In the genomic region with DNA sequence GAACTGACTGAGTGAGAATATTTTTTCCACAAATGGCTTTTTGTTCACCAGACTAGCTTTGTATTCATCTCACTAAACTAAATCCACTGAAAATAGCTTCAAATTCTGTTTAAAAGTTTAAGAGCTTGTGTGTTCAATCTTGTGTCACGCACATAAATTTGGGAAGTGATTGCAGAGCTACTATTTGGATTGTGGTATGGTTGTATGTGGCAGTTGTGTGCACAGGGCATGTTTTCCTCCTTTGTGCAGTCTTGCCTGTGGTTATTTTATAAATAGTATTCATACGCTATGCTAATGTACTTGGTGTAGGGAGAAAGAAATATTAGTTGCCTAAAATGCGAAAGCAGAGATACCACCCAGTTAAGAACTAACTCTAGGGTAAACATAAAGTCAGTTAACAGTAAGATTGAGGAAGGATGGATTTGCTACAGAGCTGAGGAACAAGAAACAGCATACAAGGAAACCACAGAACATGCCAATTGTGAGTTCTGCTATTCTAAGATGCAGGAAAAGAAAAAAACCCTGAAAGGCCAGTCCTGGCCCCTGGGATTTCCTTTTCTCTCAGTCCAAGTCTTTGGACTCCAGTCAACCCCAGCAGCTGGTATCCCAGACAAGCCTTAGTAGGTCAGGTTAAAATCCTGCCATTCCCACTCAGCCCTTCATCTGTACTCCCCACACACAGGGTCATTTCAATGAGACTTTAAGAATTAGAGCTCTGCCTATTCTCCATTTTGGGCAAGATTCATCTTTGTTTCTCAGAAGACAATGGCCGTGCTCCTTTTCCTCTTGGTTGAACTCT, we compare ENCODE assay signal across 14 mouse cellular contexts.
A peak's percentile ranks its signal among the peaks of the same experiment; 100 is the strongest.
DNase-seq lines count a peak whose midpoint lies in the region; ATAC-seq and TF ChIP-seq lines count a peak whose summit lies in the region.
"Had no signal": no experiment of that assay in that cellular context is flagged by ENCODE, and none has a peak within 500 bp of the region (broad histone marks: within the 10 kb centered on the region; RNA-seq: fewer than 3 reads in every experiment).

No protein-coding gene starts in this region.

- no peak overlapping the region for H3K9ac ChIP-seq in midbrain, postnatal 0 days (replicated peaks; ENCODE audit: low read length, poor library complexity, severe bottlenecking)
- H3K9ac ChIP-seq: limb, embryonic 15.5 days had no signal

- no peak for TF ChIP-seq CTCF in midbrain, postnatal 0 days (IDR thresholded peaks at IDR 0.05)

- H3K4me1 ChIP-seq in midbrain, postnatal 0 days (ENCODE audit: insufficient read depth, low read length): no peaks in the 10 kb centered on the region
- no peaks in the 10 kb centered on the region for H3K4me1 ChIP-seq in midbrain, embryonic 10.5 days
- H3K4me1 ChIP-seq: limb, embryonic 15.5 days had no signal

- no peaks in the 10 kb centered on the region for H3K36me3 ChIP-seq in midbrain, postnatal 0 days (ENCODE audit: insufficient read depth, low read length)
- H3K36me3 ChIP-seq in midbrain, embryonic 10.5 days: no peaks in the 10 kb centered on the region
- H3K36me3 ChIP-seq: limb, embryonic 15.5 days had no signal

- DNase-seq in gastrocnemius, adult 18-20 months (ENCODE audit: low spot score): peak; percentile 18
- no peak for DNase-seq in gastrocnemius, postnatal 14 days
- DNase-seq in midbrain, postnatal 0 days (ENCODE audit: low spot score): peak; percentile 58
- DNase-seq in midbrain, embryonic 10.5 days (ENCODE audit: low spot score): no peak
- peak; percentile 3 for DNase-seq in heart, postnatal 25 days (ENCODE audit: low spot score)
- no peak for DNase-seq in natural killer cell, adult 2 months (ENCODE audit: low spot score in 2 of 2)
- no peak for DNase-seq in thymus, postnatal 4 days
- DNase-seq: adrenal gland, postnatal 25 days; kidney, postnatal 4 days; lung, postnatal 10 days had no signal

- intact Hi-C loops in gastrocnemius, postnatal 14 days (cut with DNase I; ENCODE audit: low total_unique reads): no loop called here
- intact Hi-C loops in heart, postnatal 25 days (cut with DNase I): no loop called here

- H3K9me3 ChIP-seq in midbrain, postnatal 0 days (ENCODE audit: low read length): no peaks in the 10 kb centered on the region
- H3K9me3 ChIP-seq in midbrain, embryonic 10.5 days (replicated peaks): no peaks in the 10 kb centered on the region
- H3K9me3 ChIP-seq: limb, embryonic 15.5 days had no signal

- H3K27ac ChIP-seq in midbrain, postnatal 0 days (ENCODE audit: low read depth, low read length): no peak overlapping the region
- no peak overlapping the region for H3K27ac ChIP-seq in midbrain, embryonic 10.5 days (replicated peaks)
- H3K27ac ChIP-seq: limb, embryonic 15.5 days had no signal

- H3K4me3 ChIP-seq in midbrain, postnatal 0 days (ENCODE audit: low read depth, low read length): no peak overlapping the region
- no peak overlapping the region for H3K4me3 ChIP-seq in midbrain, embryonic 10.5 days
- H3K4me3 ChIP-seq: erythroblast, embryonic 14.5 days; limb, embryonic 15.5 days had no signal

- ATAC-seq in midbrain, postnatal 0 days (ENCODE audit: low FRiP score): no peak
- ATAC-seq in megakaryocyte, adult 5-6 weeks (ENCODE audit: poor library complexity, severe bottlenecking): peak; percentile 78

- no peak overlapping the region for H3K4me2 ChIP-seq in midbrain, postnatal 0 days (ENCODE audit: low read depth, low read length, poor library complexity, severe bottlenecking)
- H3K4me2 ChIP-seq: limb, embryonic 15.5 days had no signal

- no peaks in the 10 kb centered on the region for H3K27me3 ChIP-seq in midbrain, postnatal 0 days (ENCODE audit: insufficient read depth, low read length)
- no peaks in the 10 kb centered on the region for H3K27me3 ChIP-seq in midbrain, embryonic 10.5 days (ENCODE audit: low read depth, poor library complexity, severe bottlenecking)
- H3K27me3 ChIP-seq: CH12.LX; limb, embryonic 15.5 days had no signal

- WGBS in midbrain, postnatal 0 days: 82% methylated on average over 4 of the region's 4 CpGs
- 93% methylated on average over 4 of the region's 4 CpGs for WGBS in midbrain, embryonic 10.5 days

Comparison
In these comparisons a context has a peak if more than half of its experiments do, and no peak if none do; other contexts are left out.
1. DNase-seq: peak in gastrocnemius, adult 18-20 months (single experiment), midbrain, postnatal 0 days (single experiment) and heart, postnatal 25 days (single experiment); none in gastrocnemius, postnatal 14 days (single experiment), midbrain, embryonic 10.5 days (single experiment), natural killer cell, adult 2 months (0 of 2) and thymus, postnatal 4 days (single experiment).